Comparison of ENCODE assay signal across 16 mouse cellular contexts in genomic region chr17:88706231-88706649, GRCm38 (mm10). TPM values are rescaled to one million over a fixed set of nuclear protein-coding genes. Genes with fewer than 3 reads are reported as not detected.
DNase-seq lines count a peak whose midpoint lies in the region; ATAC-seq and TF ChIP-seq lines count a peak whose summit lies in the region.
"Had no signal": no experiment of that assay in that cellular context is flagged by ENCODE, and none has a peak within 500 bp of the region (broad histone marks: within the 10 kb centered on the region; RNA-seq: fewer than 3 reads in every experiment).

No protein-coding gene starts in this region.

- H3K4me2 ChIP-seq in embryonic facial prominence, embryonic 14.5 days (ENCODE audit: low read depth, low read length), result no peak overlapping the region
- H3K4me2 ChIP-seq in forebrain, postnatal 0 days (ENCODE audit: low read depth), result no peak overlapping the region
- no peak overlapping the region for H3K4me2 ChIP-seq in midbrain, embryonic 14.5 days (ENCODE audit: low read length)
- H3K4me2 ChIP-seq: heart, embryonic 11.5 days; limb, embryonic 13.5 days had no signal

- no peaks in the 10 kb centered on the region for H3K27me3 ChIP-seq in embryonic facial prominence, embryonic 14.5 days (replicated peaks; ENCODE audit: control insufficient read depth, insufficient read depth, low read length)
- H3K27me3 ChIP-seq in embryonic facial prominence, embryonic 10.5 days (replicated peaks; ENCODE audit: low read depth, poor library complexity, severe bottlenecking), result no peaks in the 10 kb centered on the region
- H3K27me3 ChIP-seq in forebrain, postnatal 0 days (ENCODE audit: insufficient read depth, low read length), result no peaks in the 10 kb centered on the region
- no peaks in the 10 kb centered on the region for H3K27me3 ChIP-seq in midbrain, embryonic 14.5 days (ENCODE audit: control insufficient read depth, insufficient read depth, low read length)
- H3K27me3 ChIP-seq: limb, embryonic 13.5 days had no signal

- no peaks in the 10 kb centered on the region for H3K9me3 ChIP-seq in embryonic facial prominence, embryonic 14.5 days (ENCODE audit: control insufficient read depth, low read length)
- no peaks in the 10 kb centered on the region for H3K9me3 ChIP-seq in embryonic facial prominence, embryonic 10.5 days
- no peaks in the 10 kb centered on the region for H3K9me3 ChIP-seq in forebrain, postnatal 0 days (ENCODE audit: low read length)
- no peaks in the 10 kb centered on the region for H3K9me3 ChIP-seq in midbrain, embryonic 14.5 days (ENCODE audit: control insufficient read depth, low read length)
- H3K9me3 ChIP-seq: limb, embryonic 13.5 days had no signal

- no peak overlapping the region for H3K27ac ChIP-seq in embryonic facial prominence, embryonic 14.5 days (replicated peaks; ENCODE audit: low read depth, low read length)
- H3K27ac ChIP-seq in embryonic facial prominence, embryonic 10.5 days (replicated peaks), result no peak overlapping the region; the same call in 1 of the 2 replicates
- peak overlapping the region; percentile 15; the same call in 1 of the 2 replicates for H3K27ac ChIP-seq in forebrain, postnatal 0 days (ENCODE audit: low read depth, low read length)
- no peak overlapping the region for H3K27ac ChIP-seq in midbrain, embryonic 14.5 days (replicated peaks; ENCODE audit: low read depth, low read length)
- H3K27ac ChIP-seq: limb, embryonic 13.5 days had no signal

- no peak overlapping the region for H3K4me3 ChIP-seq in embryonic facial prominence, embryonic 14.5 days (ENCODE audit: low read depth, low read length)
- H3K4me3 ChIP-seq in embryonic facial prominence, embryonic 10.5 days, result no peak overlapping the region
- no peak overlapping the region for H3K4me3 ChIP-seq in forebrain, postnatal 0 days (ENCODE audit: low read depth, low read length)
- no peak overlapping the region for H3K4me3 ChIP-seq in midbrain, embryonic 14.5 days (replicated peaks; ENCODE audit: low read depth, low read length)
- H3K4me3 ChIP-seq: limb, embryonic 13.5 days had no signal

- H3K4me1 ChIP-seq in embryonic facial prominence, embryonic 14.5 days (ENCODE audit: control insufficient read depth, insufficient read depth, low read length), result peaks cover 3% of the 10 kb centered on the region; the same call in 1 of the 2 replicates
- peaks cover 8% of the 10 kb centered on the region; the same call in 1 of the 2 replicates for H3K4me1 ChIP-seq in embryonic facial prominence, embryonic 10.5 days
- peaks cover 4% of the 10 kb centered on the region; the same call in 1 of the 2 replicates for H3K4me1 ChIP-seq in forebrain, postnatal 0 days (ENCODE audit: insufficient read depth)
- peaks cover 10% of the 10 kb centered on the region; the same call in 1 of the 2 replicates for H3K4me1 ChIP-seq in midbrain, embryonic 14.5 days (ENCODE audit: control insufficient read depth, insufficient read depth, low read length)

- H3K36me3 ChIP-seq in embryonic facial prominence, embryonic 14.5 days (ENCODE audit: control insufficient read depth, insufficient read depth, low read length), result no peaks in the 10 kb centered on the region
- H3K36me3 ChIP-seq in embryonic facial prominence, embryonic 10.5 days (replicated peaks), result no peaks in the 10 kb centered on the region
- H3K36me3 ChIP-seq in forebrain, postnatal 0 days (ENCODE audit: insufficient read depth), result no peaks in the 10 kb centered on the region
- H3K36me3 ChIP-seq in midbrain, embryonic 14.5 days (ENCODE audit: control insufficient read depth, insufficient read depth, low read length), result no peaks in the 10 kb centered on the region
- H3K36me3 ChIP-seq: limb, embryonic 13.5 days had no signal

- ATAC-seq in embryonic facial prominence, embryonic 14.5 days (ENCODE audit: low read depth), result peak; percentile 44; the same call in 1 of the 2 replicates
- peak; percentile 69 for ATAC-seq in forebrain, postnatal 0 days
- ATAC-seq in midbrain, embryonic 14.5 days (ENCODE audit: low FRiP score, low TSS enrichment), result peak; percentile 40; the same call in 1 of the 2 replicates

- no peak for DNase-seq in embryonic facial prominence, embryonic 14.5 days (ENCODE audit: low spot score)
- DNase-seq in embryonic facial prominence, embryonic 10.5 days (ENCODE audit: low spot score), result no peak
- peak; percentile 26 for DNase-seq in WW6 (ENCODE audit: low read depth, low spot score)
- DNase-seq in forebrain, postnatal 0 days, result peak; percentile 36
- peak; percentile 40 for DNase-seq in midbrain, embryonic 14.5 days
- no peak for DNase-seq in layer of hippocampus, adult 9-10 months (ENCODE audit: low spot score)
- no peak for DNase-seq in urinary bladder, postnatal 10 days (ENCODE audit: low spot score)
- no peak for DNase-seq in right cerebral cortex, postnatal 14 days
- DNase-seq: cerebellum, postnatal 14 days; kidney, postnatal 14 days; lung, adult 2 months had no signal

- TF ChIP-seq CTCF in forebrain, postnatal 0 days (IDR thresholded peaks at IDR 0.05; ENCODE audit: low read depth), result no peak

- 35% methylated on average over 8 of the region's 8 CpGs for WGBS in embryonic facial prominence, embryonic 14.5 days
- 30% methylated on average over 8 of the region's 8 CpGs for WGBS in embryonic facial prominence, embryonic 10.5 days
- 21% methylated on average over 8 of the region's 8 CpGs for whole genome bisulfite sequencing in forebrain, postnatal 0 days
- WGBS in midbrain, embryonic 14.5 days, result 12% methylated on average over 8 of the region's 8 CpGs

- no peak overlapping the region for H3K9ac ChIP-seq in embryonic facial prominence, embryonic 14.5 days (ENCODE audit: low read depth, low read length)
- no peak overlapping the region for H3K9ac ChIP-seq in forebrain, postnatal 0 days
- H3K9ac ChIP-seq in midbrain, embryonic 14.5 days (replicated peaks; ENCODE audit: low read length), result no peak overlapping the region
- H3K9ac ChIP-seq: limb, embryonic 13.5 days had no signal

RNA-seq across cellular contexts. Expression of gene Gtf2a1l, which starts 37.8 kb away (rescaled TPM):
- polyA plus RNA-seq in embryonic facial prominence, embryonic 14.5 days (2014; fragmentation: Nextera tagmentation; extraction: Ambion mirVana), result 0.47 TPM in 1 of 2 replicates, not detected in the other
- 0.17 and 0.18 TPM in 2 replicates for polyA plus RNA-seq in embryonic facial prominence, embryonic 10.5 days (2016; fragmentation: Nextera tagmentation; extraction: Ambion mirVana)
- total RNA-seq in forebrain, postnatal 0 days (2014; rRNA removed), result 0.24 and 0.69 TPM in 2 replicates
- 0.44 and 0.52 TPM in 2 replicates for polyA plus RNA-seq in forebrain, postnatal 0 days (2015; fragmentation: Nextera tagmentation; extraction: Ambion mirVana)
- 0.22 TPM in 1 of 2 replicates, not detected in the other for polyA plus RNA-seq in midbrain, embryonic 14.5 days (2014; fragmentation: Nextera tagmentation; extraction: Ambion mirVana)
- total RNA-seq: gastrocnemius, adult 18-20 months; megakaryocyte-erythroid progenitor cell, adult 5-6 weeks; MEL had no signal
- polyA plus RNA-seq: limb, embryonic 13.5 days; lung, adult 2 months had no signal

Comparison
In these comparisons a context has a peak if more than half of its experiments do, and no peak if none do; other contexts are left out.
1. DNase-seq: peak in WW6 (single experiment), forebrain, postnatal 0 days (single experiment) and midbrain, embryonic 14.5 days (single experiment); none in embryonic facial prominence, embryonic 14.5 days (single experiment), embryonic facial prominence, embryonic 10.5 days (single experiment), layer of hippocampus, adult 9-10 months (single experiment), urinary bladder, postnatal 10 days (single experiment) and right cerebral cortex, postnatal 14 days (single experiment).
2. Peak in every context shown above with its lines, with median percentiles within 50 percentile points of each other: ATAC-seq.